Mouse (Mus musculus) neural tube, embryonic 12.5 days (tissue): ENCODE results near the gene Hoxb2. TPM values are rescaled to one million over a fixed set of nuclear protein-coding genes. Genes with fewer than 3 reads are reported as not detected.

Source experiments
- ATAC-seq: fragments of 200-750 bp; cut with Nextera tagmentation; 2 replicates; pipeline ENCODE4 v1.8.0; 2017; ENCODE audit warnings: low read depth, mild to moderate bottlenecking, moderate TSS enrichment, moderate library complexity; ENCODE audit not compliant: low FRiP score
- H3K27ac ChIP-seq: fragments of 300-500 bp; sonication (generic); 2 replicates; pipeline ENCODE4 v1.5.1; 2016
- H3K27me3 ChIP-seq: fragments of 300-500 bp; sonication (generic); replicated peaks from 2 replicates; pipeline ENCODE4 v1.6.1; 2016; ENCODE audit warnings: mild to moderate bottlenecking
- H3K36me3 ChIP-seq: fragments of 300-500 bp; sonication (generic); 2 replicates; pipeline ENCODE4 v1.6.1; 2016; ENCODE audit warnings: mild to moderate bottlenecking
- H3K4me1 ChIP-seq: fragments of 300-500 bp; sonication (generic); 2 replicates; pipeline ENCODE4 v1.6.1; 2016
- H3K4me2 ChIP-seq: fragments of 300-500 bp; sonication (generic); replicated peaks from 2 replicates; pipeline ENCODE4 v1.6.1; 2016; ENCODE audit warnings: mild to moderate bottlenecking
- H3K4me3 ChIP-seq: fragments of 300-500 bp; sonication (generic); 2 replicates; pipeline ENCODE4 v1.5.1; 2016
- H3K9ac ChIP-seq: fragments of 300-500 bp; sonication (generic); 2 replicates; pipeline ENCODE4 v1.6.1; 2016; ENCODE audit warnings: mild to moderate bottlenecking
- H3K9me3 ChIP-seq: fragments of 300-500 bp; sonication (generic); 2 replicates; pipeline ENCODE4 v1.6.1; 2016; ENCODE audit warnings: mild to moderate bottlenecking
- WGBS: fragments of 180-500 bp; shearing (Covaris S2); methylation state at CpG from one replicate; pipeline ENCODE4 v1.1.7; 2016; 5-methylcytosine and 5-hydroxymethylcytosine counted together
- polyA plus RNA-seq: library from polyadenylated mRNA; unstranded; fragments of >200 nt; fragmentation: Nextera tagmentation; extraction: Ambion mirVana; gene quantifications from 2 replicates; pipeline ENCODE4 v1.2.1, GENCODE M21; 2016

Gene Hoxb2
- 109 and 119 TPM in 2 replicates for polyA plus RNA-seq

- ATAC-seq = no peak
- peak within 1 kb of the TSS; percentile 99 for H3K4me3 ChIP-seq
- no peaks in the 10 kb centered on the region for H3K9me3 ChIP-seq
- WGBS = 3% methylated on average over 2 of the region's 2 CpGs
- H3K27ac ChIP-seq = peak within 1 kb of the TSS; percentile 96
- H3K27me3 ChIP-seq = no peaks in the 10 kb centered on the region
- peaks cover 55% of the 10 kb centered on the region for H3K4me1 ChIP-seq
- peak within 1 kb of the TSS; percentile 100 for H3K9ac ChIP-seq
- H3K4me2 ChIP-seq = peak within 1 kb of the TSS; percentile 93
- peaks cover 23% of the 10 kb centered on the region for H3K36me3 ChIP-seq
Observed at GRCm38 (mm10) chr11:96350341-96350624, at the start of gene Hoxb2. Gene Hoxb2 (plus strand): TSS chr11:96350525.

- Histone ChIP-seq H3K4me1 (peaks cover 43% of the 10 kb centered on the region), H3K36me3 (peaks cover 26% of the 10 kb centered on the region), H3K27ac (peak overlapping the region; percentile 99), H3K4me3 (peak overlapping the region; percentile 99), H3K4me2 (peak overlapping the region; percentile 100), H3K27me3 (no peaks in the 10 kb centered on the region), H3K9me3 (no peaks in the 10 kb centered on the region), H3K9ac (peak overlapping the region; percentile 100)
- 2% methylated on average over 10 of the region's 10 CpGs for WGBS
- no peak for ATAC-seq
Observed at GRCm38 (mm10) chr11:96301064-96301431, 49.3 kb upstream of the Hoxb2 start.

GRCm38 (mm10) chr11:96301837-96302236 lies 48.5 kb upstream of the Hoxb2 start:
- no peaks in the 10 kb centered on the region for H3K27me3 ChIP-seq
- H3K4me1 ChIP-seq = peaks cover 45% of the 10 kb centered on the region
- H3K4me2 ChIP-seq = peak overlapping the region; percentile 100
- peak overlapping the region; percentile 100 for H3K9ac ChIP-seq
- H3K4me3 ChIP-seq = peak overlapping the region; percentile 99
- H3K9me3 ChIP-seq = no peaks in the 10 kb centered on the region
- peak overlapping the region; percentile 99 for H3K27ac ChIP-seq
- 1% methylated on average over 15 of the region's 15 CpGs for WGBS
- ATAC-seq = no peak
- peaks cover 26% of the 10 kb centered on the region for H3K36me3 ChIP-seq

GRCm38 (mm10) chr11:96302381-96303150 lies 47.8 kb upstream of the Hoxb2 start:
- WGBS = 3% methylated on average over 23 of the region's 23 CpGs
- Histone ChIP-seq H3K36me3 (peaks cover 26% of the 10 kb centered on the region), H3K9me3 (no peaks in the 10 kb centered on the region), H3K4me1 (peaks cover 47% of the 10 kb centered on the region), H3K27me3 (no peaks in the 10 kb centered on the region), H3K4me2 (peak overlapping the region; percentile 100), H3K4me3 (peak overlapping the region; percentile 99), H3K27ac (peak overlapping the region; percentile 99), H3K9ac (peak overlapping the region; percentile 100)
- ATAC-seq = no peak

- H3K4me1 ChIP-seq = peaks cover 48% of the 10 kb centered on the region
- no peaks in the 10 kb centered on the region for H3K9me3 ChIP-seq
- peak within 1 kb of the TSS; percentile 99 for H3K27ac ChIP-seq
- H3K36me3 ChIP-seq = peaks cover 26% of the 10 kb centered on the region
- H3K9ac ChIP-seq = peak within 1 kb of the TSS; percentile 100
- peak within 1 kb of the TSS; percentile 100 for H3K4me2 ChIP-seq
- no peaks in the 10 kb centered on the region for H3K27me3 ChIP-seq
- peak; percentile 55 for ATAC-seq
- H3K4me3 ChIP-seq = peak within 1 kb of the TSS; percentile 99
- under 1% methylated on average over 69 of the region's 69 CpGs for WGBS
Observed at GRCm38 (mm10) chr11:96303151-96304099, 46.9 kb upstream of the Hoxb2 start, which contains the start of gene Hoxb5. Gene Hoxb5 (plus strand): TSS chr11:96303336.

- Histone ChIP-seq H3K27me3 (no peaks in the 10 kb centered on the region), H3K4me3 (peak overlapping the region; percentile 99), H3K36me3 (peaks cover 26% of the 10 kb centered on the region), H3K9me3 (no peaks in the 10 kb centered on the region), H3K4me1 (peaks cover 60% of the 10 kb centered on the region), H3K27ac (peak overlapping the region; percentile 99), H3K9ac (peak overlapping the region; percentile 100), H3K4me2 (peak overlapping the region; percentile 100)
- no peak for ATAC-seq
- WGBS = under 1% methylated on average over 38 of the region's 38 CpGs
Observed at GRCm38 (mm10) chr11:96304381-96305195, 45.7 kb upstream of the Hoxb2 start.

GRCm38 (mm10) chr11:96305505-96306182 lies 44.7 kb upstream of the Hoxb2 start:
- peaks cover 61% of the 10 kb centered on the region for H3K4me1 ChIP-seq
- H3K9me3 ChIP-seq = no peaks in the 10 kb centered on the region
- peak overlapping the region; percentile 99 for H3K4me3 ChIP-seq
- 12% methylated on average over 6 of the region's 6 CpGs for WGBS
- H3K9ac ChIP-seq = peak overlapping the region; percentile 100
- peak overlapping the region; percentile 100 for H3K4me2 ChIP-seq
- H3K27me3 ChIP-seq = no peaks in the 10 kb centered on the region
- no peak for ATAC-seq
- H3K27ac ChIP-seq = peak overlapping the region; percentile 99
- peaks cover 24% of the 10 kb centered on the region for H3K36me3 ChIP-seq

- Histone ChIP-seq H3K27me3 (no peaks in the 10 kb centered on the region), H3K9me3 (no peaks in the 10 kb centered on the region), H3K4me3 (peak overlapping the region; percentile 99), H3K9ac (peak overlapping the region; percentile 100), H3K4me2 (peak overlapping the region; percentile 100), H3K4me1 (peaks cover 65% of the 10 kb centered on the region), H3K36me3 (peaks cover 18% of the 10 kb centered on the region), H3K27ac (peak overlapping the region; percentile 99)
- WGBS = under 1% methylated on average over 7 of the region's 7 CpGs
- peak; percentile 19; the same call in 1 of the 2 replicates for ATAC-seq
Observed at GRCm38 (mm10) chr11:96306183-96306907, 44.0 kb upstream of the Hoxb2 start.

GRCm38 (mm10) chr11:96306908-96307269 lies 43.4 kb upstream of the Hoxb2 start:
- H3K4me3 ChIP-seq = peak overlapping the region; percentile 99
- WGBS = 2% methylated on average over 13 of the region's 13 CpGs
- no peaks in the 10 kb centered on the region for H3K9me3 ChIP-seq
- no peaks in the 10 kb centered on the region for H3K27me3 ChIP-seq
- ATAC-seq = peak; percentile 63
- peaks cover 65% of the 10 kb centered on the region for H3K4me1 ChIP-seq
- peak overlapping the region; percentile 99 for H3K27ac ChIP-seq
- H3K36me3 ChIP-seq = peaks cover 13% of the 10 kb centered on the region
- peak overlapping the region; percentile 100 for H3K9ac ChIP-seq
- peak overlapping the region; percentile 100 for H3K4me2 ChIP-seq

GRCm38 (mm10) chr11:96308763-96309162 lies 41.6 kb upstream of the Hoxb2 start:
- 1% methylated on average over 4 of the region's 4 CpGs for WGBS
- Histone ChIP-seq H3K27ac (peak overlapping the region; percentile 100), H3K9me3 (no peaks in the 10 kb centered on the region), H3K27me3 (no peaks in the 10 kb centered on the region), H3K4me1 (peaks cover 73% of the 10 kb centered on the region), H3K4me3 (peak overlapping the region; percentile 99), H3K9ac (peak overlapping the region; percentile 100), H3K36me3 (peaks cover 10% of the 10 kb centered on the region), H3K4me2 (peak overlapping the region; percentile 100)
- no peak for ATAC-seq

- Histone ChIP-seq H3K27me3 (no peaks in the 10 kb centered on the region), H3K4me1 (peaks cover 76% of the 10 kb centered on the region), H3K4me3 (peak overlapping the region; percentile 99), H3K9me3 (no peaks in the 10 kb centered on the region), H3K4me2 (peak overlapping the region; percentile 100), H3K36me3 (peaks cover 8% of the 10 kb centered on the region), H3K27ac (peak overlapping the region; percentile 100), H3K9ac (peak overlapping the region; percentile 100)
- WGBS = 3% methylated on average over 4 of the region's 4 CpGs
- ATAC-seq = no peak
Observed at GRCm38 (mm10) chr11:96309288-96309687, 41.0 kb upstream of the Hoxb2 start.
